Mouse (Mus musculus) heart, adult 8-10 months (tissue): ENCODE measurements around the gene Appl1. TPM values are rescaled to one million over a fixed set of nuclear protein-coding genes. Genes with fewer than 3 reads are reported as not detected.

Source experiments
- DNase-seq: peaks from one replicate; pipeline ENCODE4 v3.0.0; 2022; ENCODE audit warnings: low spot score
- total RNA-seq, 4 experiments: library from RNA; stranded (reverse); gene quantifications; 2 replicates each; pipeline ENCODE4 v1.2.4; 2022

Appl1 gene
- 10 to 100 TPM; 12.7 to 23.4 (median 17.5) TPM for total RNA-seq

DNA sequence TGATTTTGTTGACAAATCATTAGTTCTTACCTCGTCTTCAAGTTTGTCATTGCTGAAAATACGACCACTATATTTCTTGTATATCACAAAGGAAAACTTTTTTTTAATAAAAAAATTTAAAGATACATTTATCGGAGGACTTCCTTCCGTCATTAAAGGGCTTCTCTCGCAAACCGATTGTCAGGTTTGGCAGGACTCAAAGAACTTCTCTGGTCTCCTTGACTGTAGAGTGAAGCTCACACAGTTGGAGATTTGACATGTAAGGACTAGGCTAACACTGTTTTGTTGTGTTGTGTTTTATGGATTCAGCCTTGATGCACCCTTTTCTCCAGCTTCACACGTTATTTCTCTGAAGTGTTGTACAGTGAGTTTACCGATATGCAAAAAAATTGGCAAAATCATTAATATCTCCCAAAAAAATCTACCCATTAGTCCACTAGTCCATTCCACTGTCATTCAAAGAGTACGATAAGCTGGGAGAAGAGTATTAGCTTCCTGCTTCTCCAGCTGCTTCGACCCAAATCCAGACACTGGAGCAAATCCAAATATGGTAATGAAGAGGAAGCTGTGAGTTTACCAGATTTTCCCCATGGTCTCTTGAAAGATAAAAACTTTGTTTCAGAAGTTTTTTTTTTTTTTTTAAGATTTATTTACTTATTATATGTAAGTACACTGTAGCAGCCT lies at the start of gene Appl1:
Gene Appl1, minus strand, starts transcription at position 127 of the 684 bp plus-strand sequence.
- peak; percentile 28 for DNase-seq

DNA sequence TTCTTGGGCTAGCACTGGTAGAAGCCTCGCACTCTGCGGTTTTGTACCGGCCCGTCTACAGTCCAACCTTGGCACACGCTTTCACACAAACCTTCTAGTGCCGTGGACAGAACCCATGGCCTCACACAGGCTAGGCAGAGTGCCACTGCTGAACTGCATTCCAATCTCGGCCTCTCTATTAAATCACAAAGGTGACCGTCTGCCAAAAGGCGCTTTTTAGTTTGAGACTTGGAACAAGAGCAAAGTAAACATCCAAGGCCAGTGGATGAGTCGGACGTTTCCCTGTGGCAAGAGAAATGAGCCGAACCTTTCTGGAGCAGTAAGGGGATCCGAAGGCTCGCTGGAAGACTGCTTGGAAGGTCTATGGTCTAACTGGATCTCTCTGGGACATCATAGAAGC lies 48.8 kb upstream of the Appl1 start:
- DNase-seq, result no peak

DNA sequence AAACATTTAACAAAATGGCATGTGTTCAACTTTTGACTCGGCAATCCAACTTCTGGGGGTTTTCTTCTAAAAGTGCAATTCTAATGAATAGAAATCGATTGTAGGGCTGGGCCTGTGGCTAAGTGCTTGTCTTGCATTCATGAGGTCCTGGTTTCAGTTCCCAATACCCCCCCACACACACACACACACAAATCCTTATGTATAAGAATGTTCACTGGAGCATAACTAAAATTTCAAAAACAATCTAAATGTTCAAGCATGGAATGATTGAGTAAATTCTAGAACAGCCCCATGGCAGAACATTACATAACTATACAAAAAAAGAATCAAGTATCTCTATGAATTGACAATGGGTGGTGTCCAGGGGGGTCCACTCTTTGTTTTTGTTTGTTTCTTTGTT lies 46.9 kb upstream of the Appl1 start:
- DNase-seq, result no peak

DNA sequence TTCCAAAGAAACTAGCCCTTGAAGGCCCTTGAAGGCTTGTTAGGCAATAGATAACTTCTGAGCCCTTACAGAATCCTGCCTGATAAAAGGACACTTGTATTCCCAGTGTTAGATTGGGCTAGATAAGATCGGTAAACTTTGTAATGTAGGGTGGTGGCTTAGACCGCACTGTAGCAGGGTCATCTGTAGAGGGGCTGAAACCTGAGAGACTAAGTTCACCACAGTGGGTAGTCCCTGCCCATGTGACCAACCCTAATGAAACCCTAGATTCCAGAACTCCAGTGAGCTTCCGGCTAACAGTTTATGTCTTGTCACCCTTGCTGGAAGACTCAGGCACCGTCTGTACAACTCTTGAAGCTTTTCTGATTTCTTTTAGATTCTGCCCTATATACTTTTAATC lies 42.6 kb upstream of the Appl1 start:
- no peak for DNase-seq

DNA sequence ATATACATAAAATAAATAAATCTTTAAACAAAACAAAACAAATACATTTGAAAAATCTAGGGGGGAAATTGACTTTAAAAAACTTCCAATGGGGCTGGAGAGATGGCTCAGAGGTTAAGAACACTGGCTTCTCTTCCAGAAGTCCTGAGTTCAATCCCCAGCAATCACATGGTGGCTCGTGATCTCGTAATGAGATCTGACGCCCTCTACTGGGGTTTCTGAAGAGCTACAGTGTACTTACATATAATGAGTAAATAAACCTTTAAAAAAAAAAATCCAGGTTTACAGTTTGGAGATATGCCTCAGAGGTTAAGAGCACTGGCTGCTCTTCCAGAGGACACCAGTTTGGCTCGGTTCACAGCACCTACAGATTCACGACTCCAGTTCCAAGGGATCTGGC lies 40.5 kb upstream of the Appl1 start:
- no peak for DNase-seq

DNA sequence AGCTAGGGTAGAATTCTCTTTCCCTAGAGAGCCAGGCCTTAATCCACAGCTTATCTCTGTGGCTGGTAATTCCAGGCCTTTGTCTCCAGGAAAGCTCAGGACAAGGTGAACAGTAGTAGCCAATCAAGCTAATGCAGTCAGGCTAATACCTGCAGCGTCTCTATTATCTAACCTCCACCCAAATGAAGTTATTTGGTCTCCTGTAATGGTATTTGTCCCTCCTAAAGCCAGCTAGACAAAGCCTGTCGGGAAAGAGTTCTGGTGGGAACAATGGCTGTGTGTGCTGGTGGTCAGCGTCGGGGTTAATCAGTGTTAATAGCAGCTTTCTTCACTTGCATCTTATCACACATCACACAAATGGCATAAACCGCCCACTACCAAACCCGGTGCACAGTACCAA lies 34.9 kb upstream of the Appl1 start:
- no peak for DNase-seq

DNA sequence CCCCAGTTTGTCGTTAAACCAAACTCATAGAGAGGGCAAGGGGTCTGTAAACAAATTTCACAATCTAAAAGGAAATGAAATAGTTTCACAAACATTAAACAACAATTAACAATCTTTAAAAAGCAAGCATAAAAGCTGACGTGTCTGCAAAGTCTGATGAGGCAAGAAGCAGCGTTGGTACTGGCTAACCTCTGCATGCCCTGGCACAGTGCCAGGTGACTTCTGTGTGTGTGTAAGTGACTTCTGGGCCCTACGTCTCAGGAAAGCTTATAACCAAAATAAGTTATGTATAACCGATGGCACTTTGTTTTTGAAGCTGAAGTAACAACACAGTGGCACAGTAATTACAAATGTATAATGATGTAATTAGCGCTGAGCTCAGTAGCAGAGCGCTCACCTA lies 33.9 kb upstream of the Appl1 start:
- no peak for DNase-seq

DNA sequence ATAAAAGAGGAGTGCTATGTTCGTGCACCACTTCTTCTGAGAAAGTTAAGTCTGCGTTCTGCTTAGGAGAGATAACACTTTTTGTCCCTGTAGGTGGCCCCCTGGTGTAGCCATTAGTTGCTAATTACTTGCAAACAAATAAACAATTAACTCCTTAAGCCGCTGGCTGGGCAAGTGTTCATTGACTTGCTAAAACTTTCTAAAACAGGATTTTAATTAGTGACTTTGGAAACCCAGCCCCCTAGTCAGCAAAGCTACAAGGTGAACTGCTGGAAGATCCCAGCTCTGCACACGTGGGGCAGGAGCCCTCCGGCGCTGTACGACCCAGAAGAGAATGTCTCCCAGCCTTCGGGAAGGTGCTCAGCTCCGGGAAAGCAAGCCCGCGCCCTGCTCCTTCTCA lies 29.4 kb upstream of the Appl1 start:
- no peak for DNase-seq

DNA sequence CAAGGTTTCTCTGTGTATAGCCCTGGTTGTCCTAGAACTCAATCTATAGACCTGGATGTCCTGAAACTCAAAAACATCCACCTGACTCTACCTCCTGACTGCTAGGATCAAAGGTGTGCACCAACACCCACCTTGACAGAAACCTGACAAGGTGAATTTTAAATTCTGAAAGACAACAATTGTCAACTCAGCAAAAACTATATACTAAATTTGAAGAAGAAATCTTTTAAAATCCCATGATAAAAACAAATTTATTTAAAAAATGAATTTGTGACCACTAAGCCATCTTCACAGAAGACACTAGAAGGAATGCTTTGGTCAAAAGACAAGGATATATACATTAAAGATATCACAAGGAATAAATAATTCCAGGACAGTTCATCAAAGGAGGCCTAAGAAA lies 25.2 kb upstream of the Appl1 start:
- no peak for DNase-seq

DNA sequence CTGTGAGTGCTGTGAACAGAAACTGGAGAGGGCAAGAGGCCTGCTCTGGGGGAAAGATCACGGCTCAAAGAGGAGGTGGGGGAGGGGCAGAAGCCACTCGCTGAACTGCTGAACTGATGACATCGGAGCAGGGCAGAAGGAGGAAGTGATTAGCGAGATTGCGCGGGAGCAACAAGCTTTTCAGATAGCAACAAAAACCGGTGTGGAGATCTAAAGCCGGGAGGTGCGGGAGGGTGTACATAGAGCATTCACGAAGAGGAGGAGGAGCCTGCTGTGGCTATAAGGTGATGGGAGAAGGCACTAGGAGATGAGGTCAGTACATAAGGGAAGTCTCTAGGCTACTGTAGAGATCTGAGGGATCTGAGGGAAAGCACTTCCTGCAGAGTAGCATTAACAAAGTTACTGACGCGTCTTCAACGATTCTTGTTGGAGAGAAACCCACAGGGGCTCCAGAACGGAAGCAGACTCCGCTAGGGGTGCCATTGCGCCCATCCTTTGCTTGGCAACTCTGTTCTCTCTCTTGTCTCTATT lies 23.2 kb upstream of the Appl1 start, which contains the start of gene Hesx1:
Gene Hesx1, plus strand, starts transcription at position 206 of the 531 bp plus-strand sequence.
- DNase-seq, result peak; percentile 17

DNA sequence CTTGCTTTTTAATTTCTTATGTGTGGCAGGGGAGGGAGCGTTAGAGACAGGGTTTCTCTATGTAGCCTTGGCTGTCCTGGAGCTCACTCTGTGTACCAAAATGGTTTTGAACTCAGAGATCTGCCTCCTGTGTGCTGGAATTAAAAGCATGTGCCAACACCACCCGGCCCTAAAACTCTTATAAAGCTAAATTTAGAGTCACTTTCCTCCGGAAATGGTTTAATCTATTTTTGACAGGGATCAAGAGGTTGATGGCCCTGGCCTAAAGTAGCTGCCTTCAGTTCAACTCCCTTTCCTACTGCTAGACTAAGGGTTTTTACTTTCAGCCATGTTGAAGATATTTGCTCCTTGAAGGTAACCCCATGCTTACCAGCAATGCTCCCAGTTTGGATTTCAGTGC lies 22.4 kb upstream of the Appl1 start:
- no peak for DNase-seq

DNA sequence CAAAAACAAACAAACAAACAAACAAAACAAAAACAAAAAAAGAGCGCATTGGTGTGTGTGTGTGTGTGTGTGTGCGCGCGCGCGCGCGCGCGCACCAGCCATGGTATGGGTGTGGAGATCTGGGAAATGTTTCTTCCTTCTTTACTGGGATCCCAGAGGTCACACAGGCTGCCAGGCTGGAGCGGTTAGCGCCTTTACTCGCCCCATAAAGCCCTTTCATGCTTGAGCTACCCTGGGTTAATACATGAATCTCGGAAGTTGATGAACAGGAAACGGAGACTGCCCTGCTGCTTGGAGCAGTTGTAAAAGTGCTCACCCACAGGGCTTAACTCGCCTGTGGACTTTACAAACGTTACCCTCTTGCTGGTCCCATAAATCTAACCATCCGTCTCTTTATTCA lies 20.6 kb upstream of the Appl1 start:
- DNase-seq, result no peak

DNA sequence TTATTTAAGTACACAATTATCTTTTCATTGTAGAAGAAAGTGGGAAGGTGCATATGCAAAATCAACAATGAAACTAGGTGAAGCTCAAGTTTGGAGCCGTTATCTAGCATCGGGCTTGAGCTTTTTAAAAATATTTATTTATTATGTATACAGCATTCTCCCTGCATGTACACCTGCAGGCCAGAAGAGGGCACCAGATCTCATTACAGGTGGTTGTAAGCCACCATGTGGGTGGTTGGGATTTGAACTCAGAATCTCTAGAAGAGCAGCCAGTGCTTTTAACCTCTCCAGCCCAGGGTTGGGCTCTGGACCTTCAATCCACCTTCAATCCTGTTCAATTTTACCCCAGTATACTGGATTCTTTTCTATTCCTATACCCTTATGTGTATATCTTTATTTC lies 17.7 kb upstream of the Appl1 start:
- no peak for DNase-seq

DNA sequence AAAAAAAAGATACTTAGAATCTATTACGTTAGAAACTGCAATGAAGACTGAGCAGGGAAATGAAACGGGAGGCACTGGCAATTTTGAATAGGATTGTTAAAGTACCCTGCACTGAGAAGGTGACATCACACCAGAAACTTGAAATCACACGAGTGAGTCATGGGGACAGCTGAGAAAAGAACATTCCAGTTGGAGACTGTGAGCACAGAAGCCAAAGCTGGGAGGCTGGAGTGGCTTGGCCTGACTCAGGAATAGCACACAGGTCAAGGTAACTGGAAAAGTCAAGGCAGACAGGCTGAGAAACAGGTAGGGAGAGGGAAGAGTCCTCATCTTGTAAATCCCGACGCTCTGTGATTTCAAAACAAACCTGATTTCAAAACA lies 11.1 kb upstream of the Appl1 start:
- no peak for DNase-seq

DNA sequence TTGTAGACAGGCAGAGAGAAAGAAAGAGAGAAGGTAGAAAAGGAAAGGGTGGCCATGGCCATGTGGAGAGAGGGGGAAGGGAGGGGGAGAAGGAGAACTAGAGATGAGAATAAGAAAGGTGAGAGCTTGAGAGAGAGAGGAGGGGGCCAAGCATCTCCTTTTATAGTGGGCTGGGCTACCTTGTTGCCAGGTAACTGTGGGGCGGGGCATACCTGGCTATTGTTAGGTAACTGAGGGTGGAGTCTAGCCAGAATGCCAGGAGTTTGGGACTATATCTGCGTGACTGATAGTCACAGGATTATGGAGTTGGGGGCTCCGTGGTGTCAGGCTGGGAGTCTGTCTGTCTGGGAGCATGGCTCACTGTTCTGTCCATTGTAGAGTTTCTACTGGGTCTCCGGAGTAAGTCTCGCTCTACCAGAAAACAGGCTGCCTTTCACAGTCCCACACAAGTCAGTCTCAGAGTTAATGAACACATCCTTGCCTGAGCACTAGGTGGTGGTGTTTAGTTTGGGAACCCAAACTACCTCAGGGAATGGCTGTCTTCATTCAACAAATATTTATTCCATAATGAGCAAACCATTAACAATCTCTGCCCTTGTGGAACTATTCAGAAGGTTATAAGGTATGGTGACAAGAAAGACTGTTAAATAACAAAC lies 10.6 kb upstream of the Appl1 start:
- DNase-seq, result no peak

DNA sequence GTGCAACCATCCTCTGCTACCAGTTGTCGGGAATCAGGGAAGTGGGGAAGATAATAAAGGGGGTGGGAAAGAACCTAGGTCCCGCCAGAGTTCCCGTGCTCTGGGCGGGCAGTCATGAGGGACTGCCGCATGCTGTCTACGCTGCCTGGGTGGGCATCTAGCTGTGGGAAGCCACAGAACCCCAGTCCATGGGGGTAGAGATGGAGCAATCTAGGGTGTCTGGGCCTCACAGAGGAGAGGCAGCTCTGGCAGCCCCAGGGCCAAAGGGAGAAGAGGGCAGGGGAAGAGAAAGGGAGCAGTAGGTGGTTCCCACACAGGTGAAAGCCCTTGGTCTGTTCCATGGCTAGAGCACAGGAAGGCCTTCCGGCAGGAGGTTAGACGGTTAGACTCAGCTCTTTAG lies 10.0 kb upstream of the Appl1 start:
- DNase-seq, result no peak

DNA sequence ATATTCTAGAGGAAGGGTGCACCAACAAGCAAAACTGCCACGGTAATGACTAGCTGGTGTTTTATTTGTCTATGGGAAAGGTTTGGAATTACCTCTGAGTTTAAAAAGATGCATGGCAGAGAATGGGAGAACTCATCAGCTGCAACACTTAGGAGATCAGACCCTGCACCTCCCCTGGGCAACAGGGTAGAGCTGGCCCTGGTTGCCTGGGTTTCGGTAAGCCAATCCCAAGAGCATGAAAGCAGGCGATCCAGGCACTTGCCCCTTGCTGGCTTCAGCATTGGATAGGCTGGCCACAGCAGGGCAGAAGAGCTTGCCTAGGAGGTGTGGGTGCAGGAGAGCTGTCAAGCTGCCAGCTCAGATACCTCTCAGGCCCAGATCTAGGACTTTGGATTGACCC lies 8.8 kb upstream of the Appl1 start:
- DNase-seq, result no peak

DNA sequence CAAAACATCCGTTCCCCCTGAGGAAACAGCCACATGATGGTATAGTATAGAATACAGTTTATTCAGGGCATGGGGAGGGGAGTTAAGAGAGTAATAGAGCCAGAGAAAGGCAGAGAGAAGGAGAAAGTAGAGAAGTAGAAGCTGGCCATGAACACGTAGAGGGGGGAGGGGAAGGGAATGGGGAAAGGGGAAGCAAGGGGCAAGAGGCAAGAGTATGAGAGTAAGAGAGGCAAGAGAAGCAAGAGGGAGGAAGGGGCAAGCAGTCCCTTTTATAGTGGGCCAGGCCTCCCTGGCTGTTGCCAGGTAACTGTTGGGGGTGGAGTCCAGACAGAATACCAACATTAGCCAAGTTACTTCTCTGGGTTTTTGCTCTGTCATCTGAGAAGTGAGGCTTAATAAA lies 6.5 kb upstream of the Appl1 start:
- no peak for DNase-seq

DNA sequence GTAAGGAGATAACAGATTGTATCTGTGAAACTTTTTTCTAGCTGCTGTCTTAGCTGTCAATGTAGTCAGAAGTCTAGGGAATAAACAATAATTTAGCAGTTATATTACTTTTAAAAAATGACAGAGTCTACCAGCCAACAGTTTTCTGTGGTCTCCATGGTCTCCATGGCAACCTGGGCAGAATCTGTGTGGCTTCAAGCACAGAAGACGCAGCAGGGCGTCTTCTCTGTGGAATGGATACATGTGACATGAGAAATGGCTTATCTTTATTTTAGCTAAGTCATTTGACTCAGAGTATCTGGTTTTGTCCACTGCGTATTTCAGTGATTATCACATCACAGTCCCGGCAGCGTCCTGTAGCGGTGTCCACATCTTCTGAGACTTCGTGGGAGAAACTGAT lies 5.2 kb upstream of the Appl1 start:
- no peak for DNase-seq

DNA sequence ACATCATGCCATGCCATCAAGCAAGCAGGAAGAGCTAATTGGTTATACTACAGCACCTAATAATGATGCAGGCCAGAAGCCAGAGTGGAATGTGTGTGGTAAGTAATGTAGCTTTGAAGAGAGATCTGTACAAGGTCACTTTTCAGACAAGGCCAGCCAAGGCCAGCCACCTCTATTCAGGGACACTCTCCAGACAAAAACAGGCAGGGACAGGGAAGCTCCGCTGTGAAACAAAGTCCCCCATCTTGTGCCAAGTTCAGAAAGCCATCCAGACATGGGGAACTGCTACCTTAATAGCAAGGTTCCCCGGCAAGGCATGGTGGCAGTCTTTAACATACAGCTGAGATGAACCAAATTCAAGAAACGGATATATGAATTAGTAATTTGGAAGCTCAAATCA lies 4.5 kb upstream of the Appl1 start:
- no peak for DNase-seq

DNA sequence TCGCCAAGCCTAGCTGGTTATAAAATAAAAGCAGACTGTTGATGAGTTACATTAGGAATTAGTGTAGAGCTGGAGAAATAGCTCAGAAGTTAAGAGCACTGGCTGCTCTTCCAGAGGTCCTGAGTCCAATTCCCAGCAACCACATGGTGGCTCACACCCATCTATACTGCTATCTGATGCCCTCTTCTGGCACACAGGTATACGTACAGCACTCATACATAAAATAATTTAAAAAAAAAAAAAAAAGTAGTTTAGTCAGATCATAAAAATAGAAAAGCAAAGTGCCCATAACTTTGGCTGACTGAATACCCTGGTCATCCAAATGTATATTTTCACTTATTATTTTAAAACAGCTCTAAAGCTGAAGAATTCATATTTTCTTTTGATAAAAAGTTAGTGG lies 2.1 kb upstream of the Appl1 start:
- DNase-seq, result no peak

DNA sequence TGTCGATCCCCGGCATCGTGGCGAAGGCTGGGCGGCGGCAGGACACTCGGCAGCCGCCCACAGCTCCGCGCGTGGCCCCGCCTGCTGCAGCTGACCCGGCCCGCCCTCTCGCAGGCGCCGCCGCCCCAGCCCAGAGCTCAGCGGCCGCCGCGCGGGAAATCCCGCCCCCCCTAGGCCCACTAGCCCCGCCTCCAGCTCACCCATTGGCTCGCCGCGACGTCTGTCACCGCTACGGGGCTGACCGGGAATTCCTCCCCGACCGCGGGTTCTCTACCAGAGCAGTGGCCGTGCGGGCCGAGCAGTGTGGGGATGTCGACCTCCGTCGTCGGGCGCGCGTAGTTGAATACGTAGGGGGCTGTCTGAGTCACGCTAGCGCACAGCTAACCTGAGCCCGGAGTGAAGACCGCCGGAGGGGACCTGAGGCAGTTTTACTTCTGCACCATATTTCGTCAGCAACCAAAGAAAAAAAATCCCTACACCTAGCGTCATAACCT lies 546 bp downstream of the Appl1 start:
- peak; percentile 95 for DNase-seq

DNA sequence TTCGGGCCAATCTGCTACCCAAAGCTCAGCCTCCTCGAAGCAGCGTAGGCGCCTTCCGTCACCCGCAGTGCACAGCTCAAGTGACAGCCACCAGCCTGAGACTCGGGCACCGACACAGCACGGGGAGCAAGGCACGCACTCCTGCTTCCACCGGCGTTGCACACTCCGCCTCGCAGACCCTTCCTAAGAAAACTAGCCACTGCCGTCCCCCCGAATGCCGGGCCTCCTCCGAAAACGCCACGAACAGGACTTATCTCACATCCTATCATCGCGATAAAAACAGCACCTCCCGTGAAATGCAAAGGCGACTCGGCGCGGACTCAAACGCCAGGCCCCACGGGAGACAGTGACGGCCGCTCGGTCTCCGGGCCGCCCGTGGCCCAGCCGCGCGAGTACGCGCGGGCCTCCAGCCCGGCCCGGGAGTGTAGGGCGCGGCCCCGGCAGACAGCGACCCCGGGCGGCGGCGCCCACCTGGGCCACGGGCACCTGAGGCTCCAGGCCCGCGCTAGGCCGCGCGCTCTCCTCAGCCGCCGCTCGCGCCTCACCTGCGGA lies 1.1 kb downstream of the Appl1 start:
- DNase-seq, result peak; percentile 32
